Mouse (Mus musculus): Measurements from ENCODE around the gene Prkn. TPM values are rescaled to one million over a fixed set of nuclear protein-coding genes. Genes with fewer than 3 reads are reported as not detected.
A peak's percentile ranks its signal among the peaks of the same experiment; 100 is the strongest.

The Prkn gene
- total RNA-seq, 2 experiments from 2014 or later: 7.0 to 10.9 TPM

- no peak for DNase-seq
- intact Hi-C loops (cut with DNase I): no loop called here
These were observed 1030.4 kb downstream of the Prkn start for GRCm38 (mm10) chr17:11870546-11870945.

GRCm38 (mm10) chr17:11876240-11876639, 1036.1 kb downstream of the Prkn start:
- intact Hi-C loops (cut with DNase I): no loop called here
- DNase-seq: no peak

GRCm38 (mm10) chr17:11881110-11881820, 1041.1 kb downstream of the Prkn start:
- DNase-seq: no peak
- intact Hi-C loops (cut with DNase I): no loop called here

- intact Hi-C loops (cut with DNase I): no loop called here
- DNase-seq: no peak
These were observed 1045.4 kb downstream of the Prkn start for GRCm38 (mm10) chr17:11885601-11886000.

- intact Hi-C loops (cut with DNase I): no loop called here
- DNase-seq: no peak
These were observed 1046.8 kb downstream of the Prkn start for GRCm38 (mm10) chr17:11886963-11887362.

- intact Hi-C loops (cut with DNase I): no loop called here
- DNase-seq: no peak
These were observed 1047.5 kb downstream of the Prkn start for GRCm38 (mm10) chr17:11887591-11888205.

GRCm38 (mm10) chr17:11888806-11889205, 1048.6 kb downstream of the Prkn start:
- DNase-seq: no peak
- intact Hi-C loops (cut with DNase I): no loop called here

- intact Hi-C loops (cut with DNase I): loop anchor here (2.0 kb wide), 1 partner anchor 31 kb away; no protein-coding TSS in a partner anchor
- DNase-seq: no peak
These were observed 1060.1 kb downstream of the Prkn start for GRCm38 (mm10) chr17:11900300-11900699.

GRCm38 (mm10) chr17:11901731-11902130, 1061.5 kb downstream of the Prkn start:
- intact Hi-C loops (cut with DNase I): loop anchor here (2.0 kb wide), 1 partner anchor 33 kb away; no protein-coding TSS in a partner anchor
- no peak for DNase-seq

- intact Hi-C loops (cut with DNase I): no loop called here
- DNase-seq: no peak
These were observed 1062.8 kb downstream of the Prkn start for GRCm38 (mm10) chr17:11903001-11903400.

- intact Hi-C loops (cut with DNase I): no loop called here
- no peak for DNase-seq
These were observed 1070.6 kb downstream of the Prkn start for GRCm38 (mm10) chr17:11910668-11911398.

GRCm38 (mm10) chr17:11912136-11912535, 1072.0 kb downstream of the Prkn start:
- no peak for DNase-seq
- intact Hi-C loops (cut with DNase I): no loop called here

- intact Hi-C loops (cut with DNase I): no loop called here
- peak; percentile 4 to 10 for DNase-seq
These were observed 1072.7 kb downstream of the Prkn start for GRCm38 (mm10) chr17:11912872-11913365.

- intact Hi-C loops (cut with DNase I): no loop called here
- no peak for DNase-seq
These were observed 1073.4 kb downstream of the Prkn start for GRCm38 (mm10) chr17:11913620-11914019.

GRCm38 (mm10) chr17:11914451-11914850, 1074.3 kb downstream of the Prkn start:
- no peak for DNase-seq
- intact Hi-C loops (cut with DNase I): no loop called here

- DNase-seq: no peak
- intact Hi-C loops (cut with DNase I): no loop called here
These were observed 1078.1 kb downstream of the Prkn start for GRCm38 (mm10) chr17:11918123-11918801.

- no peak for DNase-seq
- intact Hi-C loops (cut with DNase I): no loop called here
These were observed 1079.4 kb downstream of the Prkn start for GRCm38 (mm10) chr17:11919581-11919980.

- DNase-seq: no peak
These were observed 1080.8 kb downstream of the Prkn start for GRCm38 (mm10) chr17:11921026-11921425.

GRCm38 (mm10) chr17:11923989-11924388, 1083.8 kb downstream of the Prkn start:
- no peak for DNase-seq
- intact Hi-C loops (cut with DNase I): no loop called here

More at GRCm38 (mm10) chr17:11921026-11921425, 1080.8 kb downstream of the Prkn start:
- intact Hi-C loops (cut with DNase I): no loop called here

- intact Hi-C loops (cut with DNase I): no loop called here
- DNase-seq: no peak
These were observed 1086.7 kb downstream of the Prkn start for GRCm38 (mm10) chr17:11926865-11927386.
